Mouse (Mus musculus): ENCODE data around the gene Olfr1115. TPM values are rescaled to one million over a fixed set of nuclear protein-coding genes. Genes with fewer than 3 reads are reported as not detected.
"Not testable (repeated sequence)": the region's sequence is repeated elsewhere in the genome, so short reads cannot be mapped to it uniquely, and the experiment has no call there.

The Olfr1115 gene
- not detected in 2 replicates for polyA plus RNA-seq (2012; rRNA removed)
- not detected in 2 replicates for polyA plus RNA-seq (2014; fragmentation: Nextera tagmentation; extraction: Ambion mirVana)

DNA sequence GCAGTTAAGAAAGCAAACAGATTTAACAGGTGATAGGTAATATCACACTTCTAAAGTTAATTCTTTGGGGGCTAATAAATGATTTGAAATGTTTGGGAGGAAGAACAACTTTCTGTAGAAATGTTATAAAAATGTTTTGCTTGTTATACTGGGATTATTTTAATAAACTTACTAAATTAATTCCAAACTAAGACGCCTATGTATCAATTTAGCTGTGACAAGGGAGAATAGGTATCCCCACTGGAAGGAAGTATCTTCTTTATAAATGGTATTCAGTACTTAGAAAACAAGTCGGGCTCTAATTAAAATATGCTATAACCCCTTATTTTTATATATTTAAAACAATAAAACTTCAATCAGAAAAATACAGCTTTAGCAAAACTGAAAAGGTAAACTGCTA is at the start of gene Olfr1115:
Gene Olfr1115 (plus strand): TSS at position 301 of the 400 bp plus-strand sequence.
- no peaks in the 10 kb centered on the region for H3K36me3 ChIP-seq (replicated peaks; ENCODE audit: control insufficient read depth, insufficient read depth, low read depth)
- 51% methylated on average over 2 of the region's 2 CpGs for WGBS (ENCODE audit: insufficient replicate concordance)
- H3K4me3 ChIP-seq (ENCODE audit: insufficient read depth in 1 of 2, low read depth in 2 of 2, low read length in 2 of 2) = no peak within 1 kb of the TSS
- H3K4me1 ChIP-seq (replicated peaks; ENCODE audit: control insufficient read depth in 2 of 2, insufficient read depth in 2 of 2, low read length in 1 of 2) = no peaks in the 10 kb centered on the region
- no peaks in the 10 kb centered on the region for H3K9me3 ChIP-seq (ENCODE audit: control insufficient read depth, low read length)
- H3K4me2 ChIP-seq (ENCODE audit: low read depth) = no peak within 1 kb of the TSS
- TF ChIP-seq CTCF (IDR thresholded peaks at IDR 0.05; ENCODE audit: low read depth) (no peak), EP300 (IDR thresholded peaks at IDR 0.05; ENCODE audit: low read depth) (no peak)
- H3K27me3 ChIP-seq (ENCODE audit: control insufficient read depth, insufficient read depth, low read length) = no peaks in the 10 kb centered on the region
- H3K27ac ChIP-seq = no peak within 1 kb of the TSS
- DNase-seq (ENCODE audit: low read depth in 3 of 3, low spot score in 3 of 3) (no peak), ATAC-seq (ENCODE audit: insufficient read depth) (no peak)
- H3K9ac ChIP-seq (replicated peaks) = no peak within 1 kb of the TSS

DNA sequence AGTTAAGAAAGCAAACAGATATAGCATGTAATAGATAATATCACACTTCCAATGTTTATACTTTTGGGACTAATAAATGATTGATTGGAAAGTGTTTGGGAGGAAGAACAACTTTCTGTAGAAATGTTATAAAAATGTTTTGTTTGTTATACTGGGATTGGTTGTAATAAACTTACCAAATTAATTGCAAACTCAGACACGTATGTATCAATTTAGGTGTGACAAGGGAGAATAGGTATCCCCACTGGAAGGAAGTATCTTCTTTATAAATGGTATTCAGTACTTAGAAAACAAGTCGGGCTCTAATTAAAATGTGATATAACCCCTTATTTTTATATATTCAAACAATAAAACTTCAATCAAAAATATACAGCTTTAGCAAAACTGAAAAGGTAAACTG is 39.1 kb upstream of the Olfr1115 start, which contains the start of gene Olfr1113:
Gene Olfr1113 (plus strand): TSS at position 301 of the 400 bp plus-strand sequence.
- Histone ChIP-seq H3K4me2 (ENCODE audit: low read depth) (no peak within 1 kb of the TSS), H3K9me3 (ENCODE audit: control insufficient read depth, low read length) (no peaks in the 10 kb centered on the region), H3K27ac (no peak within 1 kb of the TSS), H3K4me3 (ENCODE audit: insufficient read depth in 1 of 2, low read depth in 2 of 2, low read length in 2 of 2) (no peak within 1 kb of the TSS), H3K27me3 (ENCODE audit: control insufficient read depth, insufficient read depth, low read length) (no peaks in the 10 kb centered on the region), H3K9ac (replicated peaks) (no peak within 1 kb of the TSS), H3K4me1 (replicated peaks; ENCODE audit: control insufficient read depth in 2 of 2, insufficient read depth in 2 of 2, low read length in 1 of 2) (no peaks in the 10 kb centered on the region), H3K36me3 (replicated peaks; ENCODE audit: control insufficient read depth, insufficient read depth, low read depth) (no peaks in the 10 kb centered on the region)
- DNase-seq (ENCODE audit: low read depth in 3 of 3, low spot score in 3 of 3) = no peak
- TF ChIP-seq EP300 (IDR thresholded peaks at IDR 0.05; ENCODE audit: low read depth) = no peak
- TF ChIP-seq CTCF (IDR thresholded peaks at IDR 0.05; ENCODE audit: low read depth) = no peak
- ATAC-seq (ENCODE audit: insufficient read depth) = no peak
- 53% methylated on average over 2 of the region's 2 CpGs for WGBS (ENCODE audit: insufficient replicate concordance)

DNA sequence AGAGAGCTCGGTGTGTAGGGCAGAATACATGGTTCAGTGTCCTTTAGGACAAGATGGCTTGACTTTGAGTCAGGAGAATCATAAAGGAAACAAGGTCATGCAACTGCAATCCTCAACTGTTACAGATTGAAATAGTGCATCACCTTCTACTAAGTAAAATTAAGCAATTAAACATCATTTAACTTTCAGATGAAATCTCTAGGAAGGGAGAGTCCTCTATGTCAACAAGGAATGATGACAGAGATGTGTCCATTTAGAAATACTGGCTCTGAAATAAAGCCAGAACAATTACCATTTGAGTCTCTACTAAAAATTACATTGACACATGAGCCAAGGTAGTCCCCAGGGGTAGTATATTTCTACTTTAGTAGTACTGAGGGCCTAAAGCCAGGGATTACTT is 19.4 kb downstream of the Olfr1115 start, which contains the start of gene Olfr1116:
Gene Olfr1116 (plus strand): TSS at position 301 of the 400 bp plus-strand sequence.
- H3K4me2 ChIP-seq (ENCODE audit: low read depth) = no peak within 1 kb of the TSS
- no peaks in the 10 kb centered on the region for H3K36me3 ChIP-seq (replicated peaks; ENCODE audit: control insufficient read depth, insufficient read depth, low read depth)
- H3K4me1 ChIP-seq (replicated peaks; ENCODE audit: control insufficient read depth in 2 of 2, insufficient read depth in 2 of 2, low read length in 1 of 2) = no peaks in the 10 kb centered on the region
- no peaks in the 10 kb centered on the region for H3K27me3 ChIP-seq (ENCODE audit: control insufficient read depth, insufficient read depth, low read length)
- no peak for DNase-seq (ENCODE audit: low read depth in 3 of 3, low spot score in 3 of 3)
- no peak within 1 kb of the TSS for H3K9ac ChIP-seq (replicated peaks)
- no peak for TF ChIP-seq EP300 (IDR thresholded peaks at IDR 0.05; ENCODE audit: low read depth)
- no peak for TF ChIP-seq CTCF (IDR thresholded peaks at IDR 0.05; ENCODE audit: low read depth)
- no peak within 1 kb of the TSS for H3K4me3 ChIP-seq (ENCODE audit: insufficient read depth in 1 of 2, low read depth in 2 of 2, low read length in 2 of 2)
- H3K27ac ChIP-seq = no peak within 1 kb of the TSS
- no peak for ATAC-seq (ENCODE audit: insufficient read depth)
- WGBS (ENCODE audit: insufficient replicate concordance) = 73% methylated on average over 1 of the region's 1 CpGs
- no peaks in the 10 kb centered on the region for H3K9me3 ChIP-seq (ENCODE audit: control insufficient read depth, low read length)

DNA sequence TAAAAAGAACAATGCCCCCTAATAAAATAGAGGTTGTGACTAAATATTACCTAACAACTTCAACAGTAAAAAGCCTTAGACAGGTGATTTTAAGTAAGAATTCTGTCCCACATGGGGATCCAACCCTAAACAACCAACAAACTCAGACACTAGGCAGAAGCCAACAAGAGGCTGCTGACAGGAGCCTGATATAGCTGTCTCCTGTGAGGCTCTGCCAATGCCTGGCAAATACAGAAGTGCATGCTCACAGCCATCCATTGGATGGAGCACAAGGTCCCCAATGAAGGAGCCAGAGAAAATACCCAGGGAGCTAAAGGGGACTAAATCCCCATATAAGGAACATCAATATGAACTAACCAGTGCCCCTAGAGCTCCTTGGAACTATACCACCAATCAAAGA is 46.2 kb downstream of the Olfr1115 start:
- H3K27me3 ChIP-seq (ENCODE audit: control insufficient read depth, insufficient read depth, low read length); H3K9me3 ChIP-seq (ENCODE audit: control insufficient read depth, low read length); H3K4me1 ChIP-seq (replicated peaks; ENCODE audit: control insufficient read depth in 2 of 2, insufficient read depth in 2 of 2, low read length in 1 of 2); ATAC-seq (ENCODE audit: insufficient read depth); H3K36me3 ChIP-seq (replicated peaks; ENCODE audit: control insufficient read depth, insufficient read depth, low read depth); H3K4me3 ChIP-seq (ENCODE audit: insufficient read depth in 1 of 2, low read depth in 2 of 2, low read length in 2 of 2); H3K27ac ChIP-seq; DNase-seq (ENCODE audit: low read depth in 3 of 3, low spot score in 3 of 3); H3K4me2 ChIP-seq (ENCODE audit: low read depth); H3K9ac ChIP-seq (replicated peaks): not testable (repeated sequence)

Small RNAs within 50 kb of the gene (microRNA-seq; reads per million reads assigned to microRNA genes)
- gene Gm27438 = not detected

Other genes starting within 250 kb of the Olfr1115 start
- not detected in 2 replicates for gene Olfr1102, start 249.6 kb upstream of the Olfr1115 start, polyA plus RNA-seq (2012; rRNA removed)
- not detected in 2 replicates for gene Olfr1102, start 249.6 kb upstream of the Olfr1115 start, polyA plus RNA-seq (2014; fragmentation: Nextera tagmentation; extraction: Ambion mirVana)
- not detected in 2 replicates for gene Olfr1104, start 220.9 kb upstream of the Olfr1115 start, polyA plus RNA-seq (2012; rRNA removed)
- not detected in 2 replicates for gene Olfr1104, start 220.9 kb upstream of the Olfr1115 start, polyA plus RNA-seq (2014; fragmentation: Nextera tagmentation; extraction: Ambion mirVana)
- gene Olfr1105, start 211.5 kb upstream of the Olfr1115 start, polyA plus RNA-seq (2012; rRNA removed) = not detected in 2 replicates
- not detected in 2 replicates for gene Olfr1105, start 211.5 kb upstream of the Olfr1115 start, polyA plus RNA-seq (2014; fragmentation: Nextera tagmentation; extraction: Ambion mirVana)
- not detected in 2 replicates for gene Olfr1106, start 195.7 kb upstream of the Olfr1115 start, polyA plus RNA-seq (2012; rRNA removed)
- not detected in 2 replicates for gene Olfr1106, start 195.7 kb upstream of the Olfr1115 start, polyA plus RNA-seq (2014; fragmentation: Nextera tagmentation; extraction: Ambion mirVana)
- not detected in 2 replicates for gene Olfr1107, start 172.2 kb upstream of the Olfr1115 start, polyA plus RNA-seq (2012; rRNA removed)
- gene Olfr1107, start 172.2 kb upstream of the Olfr1115 start, polyA plus RNA-seq (2014; fragmentation: Nextera tagmentation; extraction: Ambion mirVana) = not detected in 2 replicates
- gene Olfr1109, start 152.0 kb upstream of the Olfr1115 start, polyA plus RNA-seq (2012; rRNA removed) = not detected in 2 replicates
- not detected in 2 replicates for gene Olfr1109, start 152.0 kb upstream of the Olfr1115 start, polyA plus RNA-seq (2014; fragmentation: Nextera tagmentation; extraction: Ambion mirVana)
- gene Olfr259, start 133.4 kb upstream of the Olfr1115 start, polyA plus RNA-seq (2012; rRNA removed) = not detected in 2 replicates
- gene Olfr259, start 133.4 kb upstream of the Olfr1115 start, polyA plus RNA-seq (2014; fragmentation: Nextera tagmentation; extraction: Ambion mirVana) = not detected in 2 replicates
- not detected in 2 replicates for gene Olfr1110, start 107.7 kb upstream of the Olfr1115 start, polyA plus RNA-seq (2012; rRNA removed)
- gene Olfr1110, start 107.7 kb upstream of the Olfr1115 start, polyA plus RNA-seq (2014; fragmentation: Nextera tagmentation; extraction: Ambion mirVana) = not detected in 2 replicates
- gene Olfr1111, start 95.4 kb upstream of the Olfr1115 start, polyA plus RNA-seq (2012; rRNA removed) = not detected in 2 replicates
- gene Olfr1111, start 95.4 kb upstream of the Olfr1115 start, polyA plus RNA-seq (2014; fragmentation: Nextera tagmentation; extraction: Ambion mirVana) = not detected in 2 replicates
- gene Olfr1112, start 60.2 kb upstream of the Olfr1115 start, polyA plus RNA-seq (2012; rRNA removed) = not detected in 2 replicates
- not detected in 2 replicates for gene Olfr1112, start 60.2 kb upstream of the Olfr1115 start, polyA plus RNA-seq (2014; fragmentation: Nextera tagmentation; extraction: Ambion mirVana)
- not detected in 2 replicates for gene Olfr1113, start 39.0 kb upstream of the Olfr1115 start, polyA plus RNA-seq (2012; rRNA removed)
- not detected in 2 replicates for gene Olfr1113, start 39.0 kb upstream of the Olfr1115 start, polyA plus RNA-seq (2014; fragmentation: Nextera tagmentation; extraction: Ambion mirVana)
- not detected in 2 replicates for gene Olfr1116, start 19.5 kb downstream of the Olfr1115 start, polyA plus RNA-seq (2012; rRNA removed)
- gene Olfr1116, start 19.5 kb downstream of the Olfr1115 start, polyA plus RNA-seq (2014; fragmentation: Nextera tagmentation; extraction: Ambion mirVana) = not detected in 2 replicates
- not detected in 2 replicates for gene Olfr1118, start 59.6 kb downstream of the Olfr1115 start, polyA plus RNA-seq (2012; rRNA removed)
- not detected in 2 replicates for gene Olfr1118, start 59.6 kb downstream of the Olfr1115 start, polyA plus RNA-seq (2014; fragmentation: Nextera tagmentation; extraction: Ambion mirVana)
- gene Olfr1120, start 106.8 kb downstream of the Olfr1115 start, polyA plus RNA-seq (2012; rRNA removed) = not detected in 2 replicates
- not detected in 2 replicates for gene Olfr1120, start 106.8 kb downstream of the Olfr1115 start, polyA plus RNA-seq (2014; fragmentation: Nextera tagmentation; extraction: Ambion mirVana)
- gene Olfr1121, start 121.9 kb downstream of the Olfr1115 start, polyA plus RNA-seq (2012; rRNA removed) = not detected in 2 replicates
- gene Olfr1121, start 121.9 kb downstream of the Olfr1115 start, polyA plus RNA-seq (2014; fragmentation: Nextera tagmentation; extraction: Ambion mirVana) = not detected in 2 replicates
- not detected in 2 replicates for gene Olfr1122, start 137.8 kb downstream of the Olfr1115 start, polyA plus RNA-seq (2012; rRNA removed)
- not detected in 2 replicates for gene Olfr1122, start 137.8 kb downstream of the Olfr1115 start, polyA plus RNA-seq (2014; fragmentation: Nextera tagmentation; extraction: Ambion mirVana)
- not detected in 2 replicates for gene Olfr1123, start 168.6 kb downstream of the Olfr1115 start, polyA plus RNA-seq (2012; rRNA removed)
- not detected in 2 replicates for gene Olfr1123, start 168.6 kb downstream of the Olfr1115 start, polyA plus RNA-seq (2014; fragmentation: Nextera tagmentation; extraction: Ambion mirVana)
- not detected in 2 replicates for gene Olfr1124, start 182.3 kb downstream of the Olfr1115 start, polyA plus RNA-seq (2012; rRNA removed)
- gene Olfr1124, start 182.3 kb downstream of the Olfr1115 start, polyA plus RNA-seq (2014; fragmentation: Nextera tagmentation; extraction: Ambion mirVana) = not detected in 2 replicates
- gene Olfr1126, start 205.9 kb downstream of the Olfr1115 start, polyA plus RNA-seq (2012; rRNA removed) = not detected in 2 replicates
- not detected in 2 replicates for gene Olfr1126, start 205.9 kb downstream of the Olfr1115 start, polyA plus RNA-seq (2014; fragmentation: Nextera tagmentation; extraction: Ambion mirVana)
- not detected in 2 replicates for gene Pramel7, start 249.1 kb downstream of the Olfr1115 start, polyA plus RNA-seq (2012; rRNA removed)
- not detected in 2 replicates for gene Pramel7, start 249.1 kb downstream of the Olfr1115 start, polyA plus RNA-seq (2014; fragmentation: Nextera tagmentation; extraction: Ambion mirVana)

All from liver, embryonic 14.5 days (tissue).